Mouse (Mus musculus) left cerebral cortex, adult 18-20 months (tissue): ENCODE results near the gene Gm12184. TPM values are rescaled to one million over a fixed set of nuclear protein-coding genes. Genes with fewer than 3 reads are reported as not detected.
A peak's percentile ranks its signal among the peaks of the same experiment; 100 is the strongest.
"Not testable (repeated sequence)": the region's sequence is repeated elsewhere in the genome, so short reads cannot be mapped to it uniquely, and the experiment has no call there.

Source experiments
- DNase-seq, 2 experiments: peaks; one replicate each; pipeline ENCODE4 v3.0.0; 2021 to 2022; ENCODE audit warnings: low spot score in 2 of 2, mixed read lengths in 1 of 2
- long read RNA-seq, 2 experiments: library from polyadenylated mRNA; stranded (forward); transcript quantifications; one replicate each; pipeline ENCODE4 v2.0.0; 2021
- total RNA-seq, 2 experiments: library from RNA; stranded (reverse); gene quantifications; 2 replicates each; pipeline ENCODE4 v1.2.3; 2021

The Gm12184 gene
- 1 to 10 TPM; 1.7 to 3.0 TPM for total RNA-seq
- long read RNA-seq, experiment 1, partial matches to known transcripts: 0 of 2 reads
- long read RNA-seq, experiment 1, other reads (novel, unspliced or antisense): 1 of 2 reads
- long read RNA-seq, experiment 2, partial matches to known transcripts: 0 of 2 reads
- long read RNA-seq, experiment 2, other reads (novel, unspliced or antisense): 0 of 2 reads

- not testable (repeated sequence) for DNase-seq
These were observed at the start of gene Gm12184, which contains the start of gene Trim7 for GRCm38 (mm10) chr11:48825979-48826751. Gene Gm12184, minus strand, starts transcription at chr11:48826655. Gene Trim7, plus strand, starts transcription at chr11:48826140.

- not testable (repeated sequence) for DNase-seq
These were observed 48.9 kb upstream of the Gm12184 start for GRCm38 (mm10) chr11:48875343-48875837.

GRCm38 (mm10) chr11:48874465-48874864 lies 48.0 kb upstream of the Gm12184 start:
- DNase-seq: peak; percentile 58 to 63

GRCm38 (mm10) chr11:48873591-48874290 lies 47.3 kb upstream of the Gm12184 start:
- no peak for DNase-seq

GRCm38 (mm10) chr11:48872695-48873300 lies 46.3 kb upstream of the Gm12184 start:
- no peak for DNase-seq

- peak in 1 of 2 experiments; percentile 19 for DNase-seq
These were observed 45.5 kb upstream of the Gm12184 start for GRCm38 (mm10) chr11:48871817-48872541.

GRCm38 (mm10) chr11:48871201-48871772 lies 44.8 kb upstream of the Gm12184 start, which contains the start of gene Irgm1:
Gene Irgm1, minus strand, starts transcription at chr11:48871683.
- peak in 1 of 2 experiments; percentile 30 for DNase-seq

GRCm38 (mm10) chr11:48870781-48871180 lies 44.3 kb upstream of the Gm12184 start:
- no peak for DNase-seq

- no peak for DNase-seq
These were observed 43.1 kb upstream of the Gm12184 start for GRCm38 (mm10) chr11:48869380-48870110.

GRCm38 (mm10) chr11:48866481-48866880 lies 40.0 kb upstream of the Gm12184 start:
- DNase-seq: no peak

- DNase-seq: no peak
These were observed 37.4 kb upstream of the Gm12184 start for GRCm38 (mm10) chr11:48863808-48864207.

- no peak for DNase-seq
These were observed 36.4 kb upstream of the Gm12184 start for GRCm38 (mm10) chr11:48862784-48863319.

- DNase-seq: peak; percentile 47 to 71
These were observed 32.6 kb upstream of the Gm12184 start for GRCm38 (mm10) chr11:48859014-48859413.

- peak; percentile 95 for DNase-seq
These were observed 27.2 kb upstream of the Gm12184 start for GRCm38 (mm10) chr11:48853474-48854180.

- DNase-seq: no peak
These were observed 26.4 kb upstream of the Gm12184 start for GRCm38 (mm10) chr11:48852624-48853473.

GRCm38 (mm10) chr11:48852190-48852589 lies 25.7 kb upstream of the Gm12184 start:
- no peak for DNase-seq

GRCm38 (mm10) chr11:48851270-48851995 lies 25.0 kb upstream of the Gm12184 start:
- DNase-seq: no peak
